Mouse (Mus musculus) heart, postnatal 0 days (tissue): ENCODE results near the gene Ppp1r21.

Experiments
- CTCF ChIP-seq: IDR thresholded peaks from 2 replicates; pipeline ENCODE4 v1.5.1; 2016; ENCODE audit warnings: antibody characterized with exemption, control low read depth, low read depth
- EP300 ChIP-seq: IDR thresholded peaks from 2 replicates; pipeline ENCODE4 v1.6.1; 2016; ENCODE audit warnings: antibody characterized with exemption, low read depth

DNA sequence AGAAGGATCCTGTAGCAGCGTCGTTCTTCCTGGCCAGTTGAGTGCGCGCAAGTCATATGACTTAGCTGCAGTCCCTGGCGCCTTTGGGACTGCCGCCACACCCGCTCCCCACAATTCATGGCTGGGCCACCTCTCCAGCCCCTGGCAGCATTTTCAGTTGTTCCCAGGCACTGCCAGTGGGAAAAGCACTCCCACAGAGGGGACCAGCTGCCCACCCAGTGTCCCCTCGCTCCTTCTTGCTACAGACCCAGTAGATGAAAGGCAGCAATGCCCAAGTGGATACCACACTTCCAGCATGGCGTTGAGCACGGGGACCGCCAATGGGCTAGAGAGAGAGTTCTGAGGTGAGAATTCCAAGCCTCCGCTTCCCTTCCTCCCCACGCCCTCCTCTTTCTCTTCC, 25.9 kb upstream of the Ppp1r21 start:
- TF ChIP-seq CTCF = no peak
- no peak for TF ChIP-seq EP300
